8 mouse cellular contexts compared by ENCODE assay signal in the genomic region with DNA sequence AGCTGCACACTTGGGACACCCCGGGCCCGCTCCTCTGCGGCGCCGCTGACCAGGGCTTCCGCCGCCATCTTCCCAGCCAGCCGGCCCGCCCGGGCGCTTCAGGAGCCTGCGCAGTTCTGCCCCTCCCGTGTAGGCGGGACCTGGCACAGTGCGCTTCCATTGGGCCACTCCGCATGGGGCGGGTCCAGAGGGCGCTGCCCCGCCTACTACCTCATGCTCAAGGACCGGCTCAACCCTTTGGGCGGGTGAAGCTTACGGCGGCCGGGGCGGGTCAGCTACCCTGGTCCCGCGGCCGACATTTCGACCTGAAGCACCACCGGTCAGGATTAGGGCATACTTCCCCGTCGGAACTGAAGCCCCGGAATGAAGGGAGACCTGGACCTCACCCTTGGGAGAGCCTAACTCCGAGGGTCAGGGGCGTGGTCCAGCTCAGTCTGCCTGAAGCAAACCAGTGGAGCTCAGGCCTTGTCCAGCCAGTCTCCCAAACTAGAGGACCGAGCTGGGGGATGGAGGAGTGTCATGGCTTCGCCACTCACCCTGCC. TPM values are rescaled to one million over a fixed set of nuclear protein-coding genes. Genes with fewer than 3 reads are reported as not detected.
DNase-seq lines count a peak whose midpoint lies in the region; ATAC-seq and TF ChIP-seq lines count a peak whose summit lies in the region.

Sbf1 (minus strand) TSS at position 122 of the 542 bp plus-strand sequence.

- peak; percentile 96 for TF ChIP-seq POLR2A in brain, embryonic 14.5 days (IDR thresholded peaks at IDR 0.05; ENCODE audit: borderline replicate concordance, extremely low read depth, insufficient read depth, insufficient read length, poor library complexity, severe bottlenecking)
- peak; percentile 75 for TF ChIP-seq POLR2A in liver, adult 2 months (IDR thresholded peaks at IDR 0.05; ENCODE audit: extremely low read depth, insufficient read depth, low read length)
- TF ChIP-seq POLR2A in myocyte (IDR thresholded peaks at IDR 0.05; ENCODE audit: insufficient read length, low read depth): peak; percentile 88

- H3K27me3 ChIP-seq in C2C12 (ENCODE audit: control insufficient read depth, insufficient read depth, insufficient read length) (no peaks in the 10 kb centered on the region), myocyte (ENCODE audit: control insufficient read depth, insufficient read depth, insufficient read length) (no peaks in the 10 kb centered on the region)
- no peaks in the 10 kb centered on the region for H3K27me3 ChIP-seq in erythroblast, embryonic 14.5 days (ENCODE audit: control insufficient read depth)
- no peaks in the 10 kb centered on the region for H3K27me3 ChIP-seq in heart, embryonic 11.5 days (ENCODE audit: control insufficient read depth, insufficient read depth, low read length)
- H3K27me3 ChIP-seq in kidney, embryonic 16.5 days (ENCODE audit: insufficient read depth, low read length): no peaks in the 10 kb centered on the region
- no peaks in the 10 kb centered on the region for H3K27me3 ChIP-seq in liver, adult 2 months (ENCODE audit: control insufficient read depth, insufficient read depth, low read length)
- no peaks in the 10 kb centered on the region for H3K27me3 ChIP-seq in splenic B cell, adult 2 months (ENCODE audit: control insufficient read depth, insufficient read depth, low read length, poor library complexity, severe bottlenecking)

- peak; percentile 100 for ATAC-seq in heart, embryonic 11.5 days (replicated peaks; ENCODE audit: insufficient number of reproducible peaks, low FRiP score, low TSS enrichment)
- ATAC-seq in kidney, embryonic 16.5 days (ENCODE audit: low FRiP score, low TSS enrichment): peak; percentile 100

- H3K9ac ChIP-seq in heart, embryonic 11.5 days (ENCODE audit: low read depth, low read length): peak within 1 kb of the TSS; percentile 87
- H3K9ac ChIP-seq in kidney, embryonic 16.5 days (replicated peaks; ENCODE audit: low read length): peak within 1 kb of the TSS; percentile 79
- peak within 1 kb of the TSS; percentile 97 for H3K9ac ChIP-seq in liver, adult 2 months (ENCODE audit: low read depth, low read length)

- H3K4me2 ChIP-seq in heart, embryonic 11.5 days: peak within 1 kb of the TSS; percentile 73
- peak within 1 kb of the TSS; percentile 89 for H3K4me2 ChIP-seq in kidney, embryonic 16.5 days (replicated peaks; ENCODE audit: low read depth, low read length)
- H3K4me2 ChIP-seq in myocyte (ENCODE audit: low read depth): peak within 1 kb of the TSS; percentile 86

- H3K79me2 ChIP-seq in C2C12 (ENCODE audit: control insufficient read depth, insufficient read depth) (peaks cover 48% of the 10 kb centered on the region), myocyte (ENCODE audit: control insufficient read depth, insufficient read depth) (peaks cover 47% of the 10 kb centered on the region)
- H3K79me2 ChIP-seq in liver, adult 2 months (ENCODE audit: control insufficient read depth, insufficient read depth, low read length): peaks cover 42% of the 10 kb centered on the region

- peaks cover 51% of the 10 kb centered on the region for H3K4me1 ChIP-seq in erythroblast, embryonic 14.5 days (ENCODE audit: control insufficient read depth)
- H3K4me1 ChIP-seq in heart, embryonic 11.5 days (ENCODE audit: control insufficient read depth, insufficient read depth, low read length): peaks cover 14% of the 10 kb centered on the region
- H3K4me1 ChIP-seq in kidney, embryonic 16.5 days (ENCODE audit: insufficient read depth, low read length): peaks cover 18% of the 10 kb centered on the region
- H3K4me1 ChIP-seq in liver, adult 2 months (ENCODE audit: control insufficient read depth, insufficient read depth, low read length): peaks cover 14% of the 10 kb centered on the region

- H3K4me3 ChIP-seq in C2C12 (ENCODE audit: insufficient read depth, poor library complexity, severe bottlenecking): peak within 1 kb of the TSS; percentile 99
- peak within 1 kb of the TSS; percentile 70 for H3K4me3 ChIP-seq in erythroblast, embryonic 14.5 days (replicated peaks)
- peak within 1 kb of the TSS; percentile 94 for H3K4me3 ChIP-seq in heart, embryonic 11.5 days (ENCODE audit: low read depth, low read length)
- H3K4me3 ChIP-seq in kidney, embryonic 16.5 days (ENCODE audit: low read length): peak within 1 kb of the TSS; percentile 81
- H3K4me3 ChIP-seq in liver, adult 2 months (ENCODE audit: insufficient read depth, low read depth, low read length): peak within 1 kb of the TSS; percentile 96
- peak within 1 kb of the TSS; percentile 76 for H3K4me3 ChIP-seq in myocyte

- under 1% methylated on average over 37 of the region's 37 CpGs for WGBS in heart, embryonic 11.5 days (ENCODE audit: insufficient replicate concordance)
- WGBS in kidney, embryonic 16.5 days: under 1% methylated on average over 37 of the region's 37 CpGs
- WGBS in liver, adult 2 months: under 1% methylated on average over 37 of the region's 37 CpGs

- no peaks in the 10 kb centered on the region for H3K36me3 ChIP-seq in C2C12 (ENCODE audit: control insufficient read depth, insufficient read depth)
- H3K36me3 ChIP-seq in erythroblast, embryonic 14.5 days (ENCODE audit: control insufficient read depth): peaks cover 13% of the 10 kb centered on the region
- no peaks in the 10 kb centered on the region; the same call in 1 of the 2 replicates for H3K36me3 ChIP-seq in heart, embryonic 11.5 days (ENCODE audit: control insufficient read depth, insufficient read depth, low read length)
- H3K36me3 ChIP-seq in kidney, embryonic 16.5 days (ENCODE audit: insufficient read depth, low read length): no peaks in the 10 kb centered on the region
- H3K36me3 ChIP-seq in liver, adult 2 months (ENCODE audit: control insufficient read depth, insufficient read depth, low read length): no peaks in the 10 kb centered on the region
- no peaks in the 10 kb centered on the region for H3K36me3 ChIP-seq in myocyte (ENCODE audit: control insufficient read depth, insufficient read depth)
- no peaks in the 10 kb centered on the region for H3K36me3 ChIP-seq in splenic B cell, adult 2 months (ENCODE audit: control insufficient read depth, insufficient read depth, low read length, poor library complexity, severe bottlenecking)

- peak within 1 kb of the TSS; percentile 38; the same call in 1 of the 2 replicates for H3K27ac ChIP-seq in heart, embryonic 11.5 days (ENCODE audit: low read depth, low read length)
- H3K27ac ChIP-seq in kidney, embryonic 16.5 days (ENCODE audit: low read length): peak within 1 kb of the TSS; percentile 59; the same call in 1 of the 2 replicates
- H3K27ac ChIP-seq in liver, adult 2 months (replicated peaks; ENCODE audit: insufficient read depth, low read depth, low read length): peak within 1 kb of the TSS; percentile 64

- peak within 1 kb of the TSS; percentile 82 for H3ac ChIP-seq in C2C12 (ENCODE audit: control insufficient read depth, insufficient read length, low read depth)
- H3ac ChIP-seq in myocyte (ENCODE audit: control insufficient read depth, insufficient read length): peak within 1 kb of the TSS; percentile 72

- TF ChIP-seq CTCF in C2C12 (IDR thresholded peaks at IDR 0.05; ENCODE audit: control insufficient read depth, insufficient read depth, insufficient read length): no peak
- no peak for TF ChIP-seq CTCF in brain, embryonic 14.5 days (IDR thresholded peaks at IDR 0.05; ENCODE audit: borderline replicate concordance, extremely low read depth, insufficient read depth, insufficient read length)
- no peak for TF ChIP-seq CTCF in liver, adult 2 months (IDR thresholded peaks at IDR 0.05; ENCODE audit: low read depth, low read length)

- DNase-seq in brain, embryonic 14.5 days (ENCODE audit: low read depth): peak; percentile 99
- DNase-seq in liver, adult 2 months (ENCODE audit: extremely low read depth, low read depth, low spot score): peak; percentile 87
- peak; percentile 98 for DNase-seq in splenic B cell, adult 2 months (ENCODE audit: low read depth, low spot score)

- H3K79me3 ChIP-seq in C2C12 (ENCODE audit: low read depth): peaks cover 48% of the 10 kb centered on the region

- no peaks in the 10 kb centered on the region for H3K9me3 ChIP-seq in erythroblast, embryonic 14.5 days (ENCODE audit: control insufficient read depth, low read length)
- no peaks in the 10 kb centered on the region for H3K9me3 ChIP-seq in heart, embryonic 11.5 days (replicated peaks; ENCODE audit: control insufficient read depth, low read length)
- no peaks in the 10 kb centered on the region for H3K9me3 ChIP-seq in kidney, embryonic 16.5 days (ENCODE audit: low read length)

TF ChIP-seq in C2C12, 6 proteins besides CTCF, POLR2A, EP300 and RAD21:
- TF ChIP-seq MYOD1 (IDR thresholded peaks at IDR 0.05; ENCODE audit: control insufficient read depth, insufficient read length, low read depth): no peak
- peak; percentile 49 for TF ChIP-seq MAX (IDR thresholded peaks at IDR 0.05)
- no peak for TF ChIP-seq CEBPB (IDR thresholded peaks at IDR 0.05; ENCODE audit: low read depth)

TF ChIP-seq in myocyte, 11 proteins besides CTCF, POLR2A, EP300 and RAD21:
- no peak for TF ChIP-seq MYOG (IDR thresholded peaks at IDR 0.05; ENCODE audit: control insufficient read depth in 1 of 3, insufficient read depth in 1 of 3, insufficient read length in 2 of 3, low read depth in 2 of 3)
- no peak for TF ChIP-seq TCF3 (IDR thresholded peaks at IDR 0.05; ENCODE audit: insufficient read length, low read depth)
- TF ChIP-seq E2F4 (IDR thresholded peaks at IDR 0.05; ENCODE audit: insufficient read depth): peak; percentile 21
- no peak for TF ChIP-seq MAX (IDR thresholded peaks at IDR 0.05; ENCODE audit: low read depth)
- peak; percentile 0 for TF ChIP-seq REST (IDR thresholded peaks at IDR 0.05; ENCODE audit: insufficient read depth, insufficient read length)
- peak; percentile 79 for TF ChIP-seq POLR2AphosphoS2 (IDR thresholded peaks at IDR 0.05; ENCODE audit: insufficient read length, low read depth)
- no peak for TF ChIP-seq USF1 (IDR thresholded peaks at IDR 0.05; ENCODE audit: low read depth)
- no peak for TF ChIP-seq TCF12 (IDR thresholded peaks at IDR 0.05; ENCODE audit: insufficient read depth, poor library complexity, severe bottlenecking)
- peak; percentile 69 for TF ChIP-seq SRF (IDR thresholded peaks at IDR 0.05; ENCODE audit: control insufficient read depth, insufficient read length, low read depth)
- no peak for TF ChIP-seq CEBPB (IDR thresholded peaks at IDR 0.05; ENCODE audit: insufficient read depth, poor library complexity, severe bottlenecking)
- no peak for TF ChIP-seq MYOD1 (IDR thresholded peaks at IDR 0.05; ENCODE audit: control insufficient read depth in 1 of 3, insufficient read length in 2 of 3, low read depth in 2 of 3)

RNA-seq across cellular contexts. Expression of gene Sbf1, which starts in this region (rescaled TPM):
- polyA plus RNA-seq in C2C12 (2012; fragmentation: generic; extraction: Trizol) (143 TPM), myocyte (2012; fragmentation: generic; extraction: Trizol) (222 TPM)
- polyA plus RNA-seq in brain, embryonic 14.5 days (2012; rRNA removed): 186 and 229 TPM in 2 replicates
- 28.7 and 42.5 TPM in 2 replicates for polyA plus RNA-seq in erythroblast, embryonic 14.5 days (2012)
- polyA plus RNA-seq in heart, embryonic 11.5 days (2014; fragmentation: Nextera tagmentation; extraction: Ambion mirVana): 45.7 and 50.8 TPM in 2 replicates
- 49.3 and 52.0 TPM in 2 replicates for polyA plus RNA-seq in kidney, embryonic 16.5 days (2015; fragmentation: Nextera tagmentation; extraction: Ambion mirVana)
- total RNA-seq in liver, adult 2 months (2014; rRNA removed): 22.3 and 32.7 TPM in 2 replicates
- 75.5 and 99.0 TPM in 2 replicates for polyA plus RNA-seq in liver, adult 2 months (2012; rRNA removed)

Comparison
In these comparisons a context has a peak if more than half of its experiments do, and no peak if none do; other contexts are left out.
1. Peak in every context shown above with its lines: DNase-seq, ATAC-seq, H3K4me3 ChIP-seq and H3K27ac ChIP-seq.